In genomic region chr9:86742959-86743911, GRCm38 (mm10) we compare ENCODE assay signal across 7 mouse cellular contexts. TPM values are rescaled to one million over a fixed set of nuclear protein-coding genes. Genes with fewer than 3 reads are reported as not detected.
DNase-seq lines count a peak whose midpoint lies in the region; ATAC-seq and TF ChIP-seq lines count a peak whose summit lies in the region.

Gene Prss35, plus strand, starts transcription at chr9:86743649.

- 4% methylated on average over 19 of the region's 19 CpGs for WGBS in lung, embryonic 16.5 days
- 5% methylated on average over 19 of the region's 19 CpGs for WGBS in lung, adult 2 months
- 5% methylated on average over 19 of the region's 19 CpGs for WGBS in heart, embryonic 16.5 days
- WGBS in limb, embryonic 15.5 days: 4% methylated on average over 19 of the region's 19 CpGs

- peak within 1 kb of the TSS; percentile 39 for H3K4me2 ChIP-seq in lung, embryonic 16.5 days (ENCODE audit: low read depth, low read length)
- H3K4me2 ChIP-seq in heart, embryonic 16.5 days (ENCODE audit: low read depth, low read length): peak within 1 kb of the TSS; percentile 64
- H3K4me2 ChIP-seq in limb, embryonic 15.5 days: peak within 1 kb of the TSS; percentile 71

- H3K36me3 ChIP-seq in lung, embryonic 16.5 days (ENCODE audit: control insufficient read depth, insufficient read depth, low read length): no peaks in the 10 kb centered on the region
- H3K36me3 ChIP-seq in heart, embryonic 16.5 days (ENCODE audit: control insufficient read depth, insufficient read depth): no peaks in the 10 kb centered on the region
- no peaks in the 10 kb centered on the region for H3K36me3 ChIP-seq in limb, embryonic 15.5 days

- ATAC-seq in lung, embryonic 16.5 days (ENCODE audit: low read depth): peak; percentile 59
- ATAC-seq in heart, embryonic 16.5 days (replicated peaks; ENCODE audit: extremely low read depth, insufficient read depth, low FRiP score): peak; percentile 66
- peak; percentile 72; the same call in 1 of the 2 replicates for ATAC-seq in limb, embryonic 15.5 days (ENCODE audit: insufficient number of reproducible peaks, low FRiP score, low TSS enrichment, low read depth)

- H3K4me1 ChIP-seq in lung, embryonic 16.5 days (replicated peaks; ENCODE audit: control insufficient read depth, insufficient read depth, low read length): no peaks in the 10 kb centered on the region
- H3K4me1 ChIP-seq in lung, adult 2 months (ENCODE audit: control insufficient read depth, insufficient read depth, low read length): peaks cover 2% of the 10 kb centered on the region; the same call in 1 of the 2 replicates
- H3K4me1 ChIP-seq in heart, embryonic 16.5 days (ENCODE audit: control insufficient read depth, insufficient read depth, low read length): peaks cover 13% of the 10 kb centered on the region
- peaks cover 25% of the 10 kb centered on the region for H3K4me1 ChIP-seq in limb, embryonic 15.5 days

- no peaks in the 10 kb centered on the region for H3K9me3 ChIP-seq in lung, embryonic 16.5 days (ENCODE audit: control insufficient read depth, low read length)
- H3K9me3 ChIP-seq in heart, embryonic 16.5 days (replicated peaks; ENCODE audit: control insufficient read depth, low read length): no peaks in the 10 kb centered on the region
- H3K9me3 ChIP-seq in limb, embryonic 15.5 days: no peaks in the 10 kb centered on the region

- H3K4me3 ChIP-seq in lung, embryonic 16.5 days (ENCODE audit: low read length): peak within 1 kb of the TSS; percentile 31
- H3K4me3 ChIP-seq in lung, adult 2 months (replicated peaks; ENCODE audit: extremely low read depth, low read depth, low read length): no peak within 1 kb of the TSS
- H3K4me3 ChIP-seq in heart, embryonic 16.5 days (ENCODE audit: low read length): peak within 1 kb of the TSS; percentile 46
- H3K4me3 ChIP-seq in limb, embryonic 15.5 days: peak within 1 kb of the TSS; percentile 43

- no peak for TF ChIP-seq CTCF in lung, adult 2 months (IDR thresholded peaks at IDR 0.05; ENCODE audit: insufficient read depth, low read length)

- no peak within 1 kb of the TSS for H3K27ac ChIP-seq in lung, embryonic 16.5 days (ENCODE audit: low read length)
- H3K27ac ChIP-seq in heart, embryonic 16.5 days (ENCODE audit: low read length): peak within 1 kb of the TSS; percentile 3; the same call in 1 of the 2 replicates
- H3K27ac ChIP-seq in limb, embryonic 15.5 days: peak within 1 kb of the TSS; percentile 61

- TF ChIP-seq POLR2A in lung, adult 2 months (IDR thresholded peaks at IDR 0.05; ENCODE audit: borderline replicate concordance, extremely low read depth, low read depth, low read length): no peak

- H3K27me3 ChIP-seq in lung, embryonic 16.5 days (ENCODE audit: control insufficient read depth, insufficient read depth, low read depth, low read length): no peaks in the 10 kb centered on the region
- no peaks in the 10 kb centered on the region for H3K27me3 ChIP-seq in heart, embryonic 16.5 days (ENCODE audit: control insufficient read depth, insufficient read depth, low read length)
- H3K27me3 ChIP-seq in limb, embryonic 15.5 days: no peaks in the 10 kb centered on the region

- peak within 1 kb of the TSS; percentile 25; the same call in 1 of the 2 replicates for H3K9ac ChIP-seq in lung, embryonic 16.5 days (ENCODE audit: low read length)
- peak within 1 kb of the TSS; percentile 63 for H3K9ac ChIP-seq in heart, embryonic 16.5 days (ENCODE audit: low read length)
- H3K9ac ChIP-seq in limb, embryonic 15.5 days: peak within 1 kb of the TSS; percentile 21; the same call in 1 of the 2 replicates

- DNase-seq in lung, adult 2 months: no peak
- peak; percentile 62 for DNase-seq in embryo, embryonic 10 days (ENCODE audit: low spot score)
- DNase-seq in retina, adult 2 months (ENCODE audit: low read depth, low spot score): peak; percentile 4
- no peak for DNase-seq in spleen, adult 18-20 months

RNA-seq across cellular contexts. Expression of gene Prss35, which starts in this region (rescaled TPM):
- polyA plus RNA-seq in lung, embryonic 16.5 days (2015; fragmentation: Nextera tagmentation; extraction: Ambion mirVana): 40.0 and 48.1 TPM in 2 replicates
- 0.44 and 1.0 TPM in 2 replicates for polyA plus RNA-seq in lung, adult 2 months (2012; rRNA removed)
- polyA plus RNA-seq in heart, embryonic 16.5 days (2015; fragmentation: Nextera tagmentation; extraction: Ambion mirVana): 35.1 and 35.9 TPM in 2 replicates
- 91.6 and 94.5 TPM in 2 replicates for polyA plus RNA-seq in limb, embryonic 15.5 days (2015; fragmentation: Nextera tagmentation; extraction: Ambion mirVana)

Comparison
In these comparisons a context has a peak if more than half of its experiments do, and no peak if none do; other contexts are left out.
1. RNA of gene Prss35 (polyA plus RNA-seq): 91.6 to 94.5 TPM in limb, embryonic 15.5 days, 40.0 to 48.1 TPM in lung, embryonic 16.5 days and 35.1 to 35.9 TPM in heart, embryonic 16.5 days; 0.44 to 1.0 TPM in lung, adult 2 months; every median in the first group is over 10 times any median in the second.
2. DNase-seq: peak in embryo, embryonic 10 days (single experiment) and retina, adult 2 months (single experiment); none in lung, adult 2 months (single experiment) and spleen, adult 18-20 months (0 of 2).
3. Peak in every context shown above with its lines, with median percentiles within 50 percentile points of each other: ATAC-seq, H3K4me2 ChIP-seq and H3K9ac ChIP-seq.